Mouse (Mus musculus): ENCODE measurements around the gene Adamtsl1.

The Adamtsl1 gene

DNA sequence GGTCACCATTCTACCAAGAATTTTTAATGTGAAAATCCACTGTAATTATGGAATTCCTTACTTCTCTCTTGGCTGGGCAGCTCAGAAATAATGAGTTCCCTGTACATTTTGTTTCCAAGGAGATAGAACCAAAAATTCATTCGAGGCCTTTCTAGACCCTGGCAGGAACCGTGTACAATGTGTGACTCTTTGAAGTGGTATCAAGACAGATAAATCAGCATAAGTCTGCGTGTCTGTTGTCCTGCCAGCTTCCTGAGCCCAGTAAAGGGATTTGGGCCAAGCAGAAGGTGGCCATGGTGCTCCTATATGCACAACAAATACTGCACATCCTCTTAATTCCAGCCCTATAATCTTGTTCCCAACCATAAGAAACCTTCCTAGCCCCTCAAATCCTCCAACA, 887.1 kb downstream of the Adamtsl1 start:
- DNase-seq (ENCODE audit: low read depth, low spot score), result no peak

DNA sequence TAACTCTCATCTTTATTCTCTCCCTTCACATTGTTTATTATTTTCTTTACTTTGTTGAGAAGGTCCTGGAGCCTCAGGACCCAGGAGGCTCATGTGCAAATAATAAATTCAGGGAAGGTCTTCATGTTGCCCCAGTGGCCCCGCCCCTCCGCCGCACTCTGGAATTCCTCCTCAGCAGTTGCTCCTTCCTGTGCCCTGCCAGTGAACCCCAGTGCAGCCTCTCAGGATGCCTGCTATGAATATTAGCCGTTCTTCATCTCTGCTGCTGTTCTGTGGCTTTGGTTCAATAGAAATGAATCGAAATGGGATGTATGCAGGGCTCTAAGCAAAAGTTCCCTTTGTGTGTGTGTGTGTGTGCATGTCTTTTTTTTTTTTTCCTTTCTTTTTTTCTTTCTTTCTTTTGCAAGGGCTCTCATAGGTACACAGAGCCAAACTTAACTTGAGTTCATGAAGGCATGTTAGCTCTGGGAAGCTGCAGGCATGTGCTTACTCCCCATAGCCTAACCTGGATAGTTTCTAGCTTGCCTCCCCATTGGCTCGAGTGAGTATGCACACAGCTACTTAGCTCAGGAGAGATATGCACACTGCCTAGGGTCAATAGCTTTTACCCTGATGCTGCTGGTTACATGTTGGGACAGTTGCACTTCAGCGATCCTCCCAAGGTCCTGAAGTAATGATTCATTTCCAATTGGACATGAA, 892.7 kb downstream of the Adamtsl1 start:
- DNase-seq (ENCODE audit: low read depth, low spot score), result peak; percentile 36

DNA sequence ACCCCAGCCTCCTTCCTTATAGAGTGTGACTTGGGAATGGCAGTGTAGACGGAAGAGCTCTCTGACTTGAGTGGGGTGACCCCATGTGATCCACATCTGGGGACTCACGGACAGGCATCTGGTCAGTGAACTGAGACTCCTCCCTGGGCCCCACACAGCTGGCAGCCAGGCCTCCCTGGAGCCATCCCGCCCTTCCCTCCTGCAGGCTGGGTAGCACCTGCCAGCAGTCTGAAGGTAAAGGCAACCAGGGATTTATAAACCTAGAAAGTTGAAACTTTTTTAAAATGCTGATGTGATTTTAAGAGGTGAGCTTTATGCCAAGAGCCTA, 893.2 kb downstream of the Adamtsl1 start:
- DNase-seq (ENCODE audit: low read depth, low spot score), result no peak

DNA sequence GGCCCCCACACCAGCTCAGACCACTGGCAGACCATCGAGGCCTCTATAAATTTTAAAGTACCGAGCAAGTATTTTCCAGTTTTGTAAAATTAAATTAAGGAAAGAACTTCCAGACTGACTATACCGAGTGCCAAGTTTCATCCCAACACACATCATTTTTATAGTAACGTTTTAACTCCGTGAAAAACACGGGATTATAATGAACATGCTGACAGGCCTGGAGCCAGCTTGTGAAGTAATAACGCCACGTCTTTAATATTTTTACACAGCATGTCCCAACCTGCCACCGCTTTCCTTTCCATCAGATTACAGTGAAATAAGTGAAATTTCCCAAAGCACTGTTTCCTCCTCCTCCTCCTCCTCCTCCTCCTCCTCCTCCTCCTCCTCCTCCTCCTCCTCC, 894.4 kb downstream of the Adamtsl1 start:
- DNase-seq (ENCODE audit: low read depth, low spot score), result no peak

DNA sequence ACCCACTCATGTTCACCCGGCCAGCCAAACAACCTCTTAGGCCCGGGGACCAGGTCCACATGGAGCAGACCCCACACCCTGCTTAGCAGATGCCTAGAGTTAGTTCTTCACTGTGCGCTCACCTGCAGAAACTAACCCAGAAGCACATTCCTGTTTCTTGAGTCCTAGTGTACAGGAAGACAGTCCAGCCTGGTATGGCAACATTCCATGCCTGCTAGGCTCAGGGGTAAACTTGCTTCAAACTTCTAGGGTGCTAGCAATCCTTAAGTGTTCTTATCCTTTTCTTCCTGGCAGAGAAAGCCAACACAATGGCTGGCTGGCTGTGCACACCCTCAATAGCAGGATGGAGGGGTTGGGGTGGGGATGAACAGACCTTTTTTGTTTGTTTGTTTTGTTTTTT, 897.0 kb downstream of the Adamtsl1 start:
- DNase-seq (ENCODE audit: low read depth, low spot score), result no peak

DNA sequence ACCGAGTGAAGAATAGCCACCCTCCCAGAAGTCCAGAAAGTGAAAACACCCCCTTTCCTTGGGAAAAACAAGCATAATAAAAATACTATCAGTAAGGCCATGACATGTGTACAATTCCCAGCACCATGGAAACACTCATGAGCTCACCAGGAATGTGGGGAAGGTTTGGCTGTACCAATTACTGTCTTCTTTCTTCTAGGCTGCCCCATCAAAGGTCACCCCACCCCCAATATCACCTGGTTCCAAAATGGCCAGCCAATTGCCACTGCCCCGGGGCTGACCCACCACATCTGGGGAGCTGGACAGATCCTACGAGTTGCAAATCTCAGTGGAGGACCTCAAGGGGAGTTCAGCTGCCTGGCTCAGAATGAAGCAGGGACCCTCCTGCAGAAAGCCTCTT, 899.4 kb downstream of the Adamtsl1 start:
- no peak for DNase-seq (ENCODE audit: low read depth, low spot score)

DNA sequence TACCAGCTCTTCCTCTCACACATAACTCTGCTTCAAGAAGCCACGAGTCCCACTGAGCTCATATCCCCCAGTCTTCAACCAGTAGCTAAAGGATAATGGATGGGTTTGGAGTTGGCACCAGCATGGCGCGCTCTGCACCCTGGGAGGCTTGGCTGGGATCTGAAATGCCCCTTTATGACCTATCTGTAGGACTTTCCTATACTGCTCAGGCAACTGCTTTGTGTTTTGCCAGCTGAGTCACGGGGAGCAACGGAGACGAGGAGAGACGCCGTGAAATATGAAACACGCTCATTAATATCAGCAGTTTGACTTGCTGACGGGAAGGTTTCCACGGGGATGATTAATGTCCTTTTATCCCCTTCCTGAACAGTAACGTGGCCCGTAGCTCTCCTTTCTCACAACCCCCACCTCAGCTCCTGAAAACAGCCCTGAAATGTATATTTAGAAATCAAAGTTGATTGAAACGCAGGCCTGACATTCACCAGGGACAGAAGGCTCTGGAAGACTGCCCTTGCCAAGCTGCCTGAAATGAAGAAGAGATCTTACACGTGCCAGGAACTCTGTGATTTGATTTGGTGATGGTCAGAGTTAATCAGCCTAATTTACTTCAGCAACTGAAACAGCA, 902.5 kb downstream of the Adamtsl1 start:
- DNase-seq (ENCODE audit: low read depth, low spot score), result peak; percentile 40

DNA sequence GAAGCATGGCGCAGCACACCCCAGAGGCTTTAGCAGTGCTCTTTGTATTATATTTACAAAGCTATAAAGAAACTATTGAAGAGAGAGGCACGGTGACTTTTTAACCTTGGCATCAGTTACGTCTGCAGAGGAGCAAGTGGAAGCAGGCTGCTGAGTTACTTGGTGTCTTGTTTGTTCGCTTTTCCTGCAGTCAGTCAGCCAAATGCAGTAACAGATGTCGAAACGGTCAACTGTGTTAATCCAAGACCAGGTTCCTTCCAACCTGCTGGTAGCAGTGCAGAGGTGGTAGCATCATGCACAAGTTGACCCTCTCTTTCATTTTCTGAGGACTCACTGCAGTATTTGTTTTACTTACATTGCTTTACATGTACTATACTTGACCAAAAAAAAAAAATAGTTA, 908.6 kb downstream of the Adamtsl1 start:
- DNase-seq (ENCODE audit: low read depth, low spot score), result no peak

DNA sequence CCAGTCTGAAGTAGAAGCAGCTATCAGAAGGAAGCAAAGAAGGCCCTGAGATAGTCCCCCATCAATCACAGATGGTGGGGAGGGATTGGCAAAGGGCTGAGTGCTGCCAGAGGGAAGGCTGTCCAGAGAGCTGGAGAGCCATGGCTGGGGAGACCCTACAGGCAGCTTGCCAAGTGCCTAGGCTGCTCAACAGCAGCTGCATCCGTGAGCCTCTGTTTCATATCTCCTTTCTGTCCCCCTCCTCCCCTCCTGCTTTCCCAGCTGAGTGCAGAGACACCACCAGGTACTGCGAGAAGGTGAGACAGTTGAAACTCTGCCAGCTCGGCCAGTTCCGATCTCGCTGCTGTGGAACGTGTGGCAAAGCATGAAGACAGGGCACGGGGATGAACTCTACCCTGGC, 911.6 kb downstream of the Adamtsl1 start:
- no peak for DNase-seq (ENCODE audit: low read depth, low spot score)

DNA sequence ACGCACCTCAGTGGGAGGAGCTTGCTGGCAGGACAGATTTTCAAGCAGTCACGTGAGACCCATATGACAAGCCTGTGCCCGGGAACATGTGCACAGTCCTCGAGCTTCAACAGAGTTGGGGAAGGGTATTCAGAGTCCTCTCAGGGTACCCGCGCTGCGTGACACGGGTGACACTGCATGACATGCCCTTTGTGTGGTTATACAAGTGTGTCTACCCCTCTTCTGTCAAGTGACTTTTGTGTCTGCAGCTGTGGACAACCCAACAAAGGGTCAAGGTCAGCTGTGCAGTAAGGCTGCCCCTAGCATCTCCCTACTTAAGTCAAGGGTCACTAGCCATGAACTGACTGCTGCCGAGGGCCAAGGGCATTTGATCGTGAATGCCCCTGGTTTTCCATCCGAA, 912.6 kb downstream of the Adamtsl1 start:
- DNase-seq (ENCODE audit: low read depth, low spot score), result no peak

DNA sequence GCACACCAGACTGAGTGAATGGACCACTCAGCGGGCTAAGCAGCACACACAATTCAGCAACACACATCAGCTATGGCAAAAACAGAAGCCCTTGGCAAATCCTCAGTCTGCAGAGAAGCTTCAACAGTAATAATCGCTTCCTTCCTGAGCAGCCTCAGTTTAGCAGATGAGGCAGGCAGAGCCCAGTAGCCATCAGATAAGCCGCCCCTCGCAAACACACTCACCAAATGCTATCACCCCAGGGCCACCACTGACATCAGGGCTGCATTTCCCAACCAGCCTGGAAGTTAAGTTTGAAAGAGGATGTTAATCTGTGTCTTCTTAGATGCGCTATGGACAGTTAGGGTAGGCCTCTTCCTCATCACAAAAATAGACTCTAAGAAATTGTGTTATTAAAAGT, 913.3 kb downstream of the Adamtsl1 start:
- no peak for DNase-seq (ENCODE audit: low read depth, low spot score)

DNA sequence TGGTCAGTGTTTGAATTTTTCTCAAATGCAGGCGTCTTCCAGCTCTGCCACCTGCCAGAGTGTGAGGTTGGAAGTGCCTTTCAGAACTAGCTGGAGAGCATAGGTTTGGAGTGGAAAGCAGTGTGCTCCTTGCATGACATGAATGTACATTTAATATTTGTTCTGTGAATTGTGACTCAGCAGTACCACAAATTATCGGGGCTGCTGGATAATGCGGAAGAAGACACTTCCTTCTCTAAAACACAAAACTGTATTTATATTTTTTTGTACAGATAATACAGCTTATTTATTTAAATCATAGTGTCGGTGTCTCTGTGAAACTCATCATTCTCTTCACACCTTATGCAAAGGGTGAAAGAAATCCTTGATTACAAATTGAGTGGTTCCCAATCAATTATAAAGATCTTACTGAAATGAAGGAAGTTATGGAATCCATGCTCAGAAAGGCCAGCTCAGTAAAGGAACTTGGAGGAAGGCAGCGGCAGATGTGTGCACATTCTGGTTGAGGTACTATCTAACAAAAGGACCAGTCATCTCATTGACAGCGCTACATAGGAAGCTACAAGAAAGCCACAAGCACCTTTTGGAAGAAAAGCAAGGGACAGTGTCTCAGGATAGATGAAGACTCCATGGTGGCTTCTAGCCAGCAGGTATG, 914.2 kb downstream of the Adamtsl1 start:
- no peak for DNase-seq (ENCODE audit: low read depth, low spot score)

DNA sequence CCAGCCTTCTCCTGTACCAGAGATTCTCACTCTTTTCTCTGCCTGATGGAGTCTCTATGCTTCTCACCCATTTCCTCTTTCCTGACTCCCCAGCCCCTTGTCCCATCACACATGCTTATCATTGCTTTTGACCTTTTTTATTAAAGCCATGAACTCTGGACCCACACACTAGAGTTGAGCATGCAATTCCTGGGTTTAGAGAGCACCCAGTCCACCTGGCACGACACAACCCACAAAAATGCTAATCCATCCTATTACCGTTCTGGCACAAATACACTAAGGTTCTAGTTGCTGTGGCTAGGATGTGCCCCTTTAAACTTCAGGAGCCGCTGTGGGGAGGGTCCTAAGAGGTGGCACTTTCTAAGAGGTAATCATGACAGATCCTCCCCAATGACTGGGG, 921.7 kb downstream of the Adamtsl1 start:
- no peak for DNase-seq (ENCODE audit: low read depth, low spot score)

DNA sequence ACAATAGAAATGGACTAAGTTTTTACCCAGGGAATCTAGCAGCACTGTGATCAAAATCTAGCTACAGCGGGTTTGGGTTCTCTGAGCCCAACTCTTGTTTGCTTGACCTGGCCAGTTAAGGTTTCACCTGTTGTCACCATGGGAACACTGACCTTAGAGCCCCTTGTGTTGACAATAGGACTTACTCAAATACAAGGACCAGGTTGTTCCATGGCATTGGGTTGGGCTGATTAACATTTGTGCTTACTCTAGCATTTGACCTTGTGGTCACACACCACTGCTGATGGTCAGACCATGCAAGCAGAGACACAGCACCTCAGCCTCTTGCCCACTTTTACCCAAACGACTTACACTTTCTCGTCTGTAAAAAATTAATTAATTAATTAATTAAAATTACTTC, 922.4 kb downstream of the Adamtsl1 start:
- no peak for DNase-seq (ENCODE audit: low read depth, low spot score)

DNA sequence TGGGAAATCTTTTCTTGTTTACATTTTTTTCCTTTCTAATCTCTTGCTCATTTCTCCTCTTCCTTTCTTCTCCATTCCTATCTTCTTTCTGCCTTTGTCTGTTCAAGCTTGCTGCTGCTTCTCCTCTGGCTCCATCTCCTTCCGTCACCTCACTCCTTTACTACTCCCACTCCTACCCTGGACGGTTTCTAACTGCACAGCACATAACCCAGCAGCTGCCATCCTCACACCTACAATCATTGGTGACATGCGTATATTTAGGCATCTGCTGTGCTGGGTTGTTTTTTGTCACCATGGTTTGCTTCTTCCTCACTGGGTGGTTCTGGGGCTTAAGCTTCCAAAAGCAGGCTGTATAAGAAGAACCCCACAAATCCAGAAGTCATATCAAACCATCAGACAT, 936.5 kb downstream of the Adamtsl1 start:
- DNase-seq (ENCODE audit: low read depth, low spot score), result no peak

DNA sequence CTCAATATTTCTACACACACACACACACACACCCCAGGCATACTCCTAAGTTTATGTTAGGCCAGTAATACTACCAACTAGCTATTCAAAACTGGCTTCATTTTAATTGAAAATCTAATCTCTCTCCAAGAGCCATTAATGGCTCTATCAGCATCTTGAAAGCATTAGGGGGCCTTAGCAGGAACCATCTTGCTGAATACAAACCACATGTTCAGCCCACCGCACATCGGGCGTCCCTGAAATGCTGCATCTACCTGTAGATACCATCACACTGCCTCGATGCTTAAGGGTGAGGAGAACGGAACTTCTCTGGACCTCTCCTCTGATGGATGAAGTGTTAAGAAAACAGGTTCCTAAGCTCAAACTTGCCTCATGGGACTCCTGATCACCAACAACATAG, 950.8 kb downstream of the Adamtsl1 start:
- DNase-seq (ENCODE audit: low read depth, low spot score), result peak; percentile 61
